Mouse (Mus musculus) embryonic facial prominence, embryonic 10.5 days (tissue): Measurements from ENCODE around the gene Pxdc1. TPM values are rescaled to one million over a fixed set of nuclear protein-coding genes. Genes with fewer than 3 reads are reported as not detected.

Experiments used
- DNase-seq: peaks from one replicate; pipeline ENCODE4 v3.0.0-alpha.2; 2017; ENCODE audit warnings: low spot score
- H3K27ac ChIP-seq: fragments of 300-500 bp; sonication (generic); replicated peaks from 2 replicates; pipeline ENCODE4 v1.5.1; 2016; ENCODE audit warnings: mild to moderate bottlenecking
- H3K27me3 ChIP-seq: fragments of 300-500 bp; sonication (generic); replicated peaks from 2 replicates; pipeline ENCODE4 v1.6.1; 2016; ENCODE audit warnings: low read depth, mild to moderate bottlenecking; ENCODE audit not compliant: poor library complexity, severe bottlenecking
- H3K36me3 ChIP-seq: fragments of 300-500 bp; sonication (generic); replicated peaks from 2 replicates; pipeline ENCODE4 v1.6.1; 2016; ENCODE audit warnings: mild to moderate bottlenecking, moderate library complexity
- H3K4me1 ChIP-seq: fragments of 300-500 bp; sonication (generic); 2 replicates; pipeline ENCODE4 v1.6.1; 2016
- H3K4me3 ChIP-seq: fragments of 300-500 bp; sonication (generic); 2 replicates; pipeline ENCODE4 v1.5.1; 2016; ENCODE audit warnings: mild to moderate bottlenecking, moderate library complexity
- H3K9me3 ChIP-seq: fragments of 300-500 bp; sonication (generic); 2 replicates; pipeline ENCODE4 v1.6.1; 2016; ENCODE audit warnings: mild to moderate bottlenecking
- WGBS: fragments of 180-500 bp; shearing (Covaris S2); methylation state at CpG from one replicate; pipeline ENCODE4 v1.1.7; 2016; 5-methylcytosine and 5-hydroxymethylcytosine counted together
- polyA plus RNA-seq: library from polyadenylated mRNA; unstranded; fragments of >200 nt; fragmentation: Nextera tagmentation; extraction: Ambion mirVana; gene quantifications from 2 replicates; pipeline ENCODE4 v1.2.1, GENCODE M21; 2016

Pxdc1 gene
- polyA plus RNA-seq, 1 experiment from 2014 or later: 4.1 TPM

- no peaks in the 10 kb centered on the region for H3K36me3 ChIP-seq
- no peak for DNase-seq
- H3K27ac ChIP-seq: no peak overlapping the region
- peaks cover 5% of the 10 kb centered on the region; the same call in 1 of the 2 replicates for H3K4me1 ChIP-seq
- no peaks in the 10 kb centered on the region for H3K9me3 ChIP-seq
- no peaks in the 10 kb centered on the region for H3K27me3 ChIP-seq
- 72% methylated on average over 16 of the region's 16 CpGs for WGBS
- no peak overlapping the region for H3K4me3 ChIP-seq
Measured at GRCm38 (mm10) chr13:34669919-34670865, 16.9 kb upstream of the Pxdc1 start.

- no peaks in the 10 kb centered on the region for H3K36me3 ChIP-seq
- no peaks in the 10 kb centered on the region for H3K27me3 ChIP-seq
- WGBS: 81% methylated on average over 8 of the region's 8 CpGs
- no peak overlapping the region for H3K27ac ChIP-seq
- H3K4me1 ChIP-seq: peaks cover 5% of the 10 kb centered on the region; the same call in 1 of the 2 replicates
- H3K4me3 ChIP-seq: no peak overlapping the region
- no peaks in the 10 kb centered on the region for H3K9me3 ChIP-seq
- DNase-seq: no peak
Measured at GRCm38 (mm10) chr13:34667197-34667596, 13.9 kb upstream of the Pxdc1 start.

- no peaks in the 10 kb centered on the region for H3K27me3 ChIP-seq
- WGBS: 81% methylated on average over 4 of the region's 4 CpGs
- DNase-seq: no peak
- H3K4me1 ChIP-seq: peaks cover 2% of the 10 kb centered on the region; the same call in 1 of the 2 replicates
- H3K9me3 ChIP-seq: no peaks in the 10 kb centered on the region
- H3K27ac ChIP-seq: no peak overlapping the region
- no peaks in the 10 kb centered on the region for H3K36me3 ChIP-seq
- no peak overlapping the region for H3K4me3 ChIP-seq
Measured at GRCm38 (mm10) chr13:34665074-34665473, 11.8 kb upstream of the Pxdc1 start.

- WGBS: 86% methylated on average over 6 of the region's 6 CpGs
- Histone ChIP-seq H3K9me3 (no peaks in the 10 kb centered on the region), H3K27me3 (no peaks in the 10 kb centered on the region), H3K4me1 (no peaks in the 10 kb centered on the region), H3K36me3 (no peaks in the 10 kb centered on the region), H3K4me3 (no peak overlapping the region), H3K27ac (no peak overlapping the region)
- DNase-seq: no peak
Measured at GRCm38 (mm10) chr13:34663762-34664161, 10.5 kb upstream of the Pxdc1 start.

- no peak overlapping the region for H3K4me3 ChIP-seq
- no peaks in the 10 kb centered on the region for H3K9me3 ChIP-seq
- no peaks in the 10 kb centered on the region for H3K36me3 ChIP-seq
- no peak for DNase-seq
- WGBS: 66% methylated on average over 4 of the region's 4 CpGs
- H3K27me3 ChIP-seq: peaks cover 6% of the 10 kb centered on the region
- no peak overlapping the region for H3K27ac ChIP-seq
- no peaks in the 10 kb centered on the region for H3K4me1 ChIP-seq
Measured at GRCm38 (mm10) chr13:34659507-34659906, 6.2 kb upstream of the Pxdc1 start.

- H3K27me3 ChIP-seq: peaks cover 38% of the 10 kb centered on the region
- no peak for DNase-seq
- H3K4me3 ChIP-seq: no peak overlapping the region
- H3K9me3 ChIP-seq: no peaks in the 10 kb centered on the region
- H3K4me1 ChIP-seq: peaks cover 23% of the 10 kb centered on the region
- H3K36me3 ChIP-seq: no peaks in the 10 kb centered on the region
- WGBS: 85% methylated on average over 5 of the region's 5 CpGs
- H3K27ac ChIP-seq: no peak overlapping the region
Measured at GRCm38 (mm10) chr13:34656351-34656750, 3.1 kb upstream of the Pxdc1 start.

- Histone ChIP-seq H3K36me3 (no peaks in the 10 kb centered on the region), H3K4me1 (peaks cover 36% of the 10 kb centered on the region), H3K9me3 (no peaks in the 10 kb centered on the region), H3K27me3 (peaks cover 62% of the 10 kb centered on the region), H3K4me3 (peak overlapping the region; percentile 73), H3K27ac (peak overlapping the region; percentile 88)
- WGBS: under 1% methylated on average over 105 of the region's 105 CpGs
- DNase-seq: peak; percentile 74
Measured at GRCm38 (mm10) chr13:34652353-34653241, 689 bp downstream of the Pxdc1 start.

- peaks cover 62% of the 10 kb centered on the region for H3K27me3 ChIP-seq
- peaks cover 36% of the 10 kb centered on the region for H3K4me1 ChIP-seq
- under 1% methylated on average over 35 of the region's 35 CpGs for WGBS
- no peaks in the 10 kb centered on the region for H3K9me3 ChIP-seq
- H3K4me3 ChIP-seq: peak overlapping the region; percentile 73
- no peak for DNase-seq
- H3K27ac ChIP-seq: peak overlapping the region; percentile 88
- H3K36me3 ChIP-seq: no peaks in the 10 kb centered on the region
Measured at GRCm38 (mm10) chr13:34652016-34652352, 1.3 kb downstream of the Pxdc1 start.

GRCm38 (mm10) chr13:34651474-34651991 is 1.8 kb downstream of the Pxdc1 start:
- no peaks in the 10 kb centered on the region for H3K36me3 ChIP-seq
- peaks cover 36% of the 10 kb centered on the region for H3K4me1 ChIP-seq
- H3K9me3 ChIP-seq: no peaks in the 10 kb centered on the region
- H3K4me3 ChIP-seq: peak overlapping the region; percentile 73
- 2% methylated on average over 24 of the region's 24 CpGs for WGBS
- peaks cover 62% of the 10 kb centered on the region for H3K27me3 ChIP-seq
- DNase-seq: peak; percentile 72
- peak overlapping the region; percentile 88 for H3K27ac ChIP-seq

GRCm38 (mm10) chr13:34650953-34651352 is 2.3 kb downstream of the Pxdc1 start:
- DNase-seq: no peak
- 18% methylated on average over 10 of the region's 10 CpGs for WGBS
- Histone ChIP-seq H3K36me3 (no peaks in the 10 kb centered on the region), H3K9me3 (no peaks in the 10 kb centered on the region), H3K27ac (0 out of 2 replicates have a peak overlapping the region, but pooled peaks have one; percentile 10), H3K27me3 (peaks cover 62% of the 10 kb centered on the region), H3K4me3 (peak overlapping the region; percentile 73), H3K4me1 (peaks cover 36% of the 10 kb centered on the region)

- H3K9me3 ChIP-seq: no peaks in the 10 kb centered on the region
- H3K4me3 ChIP-seq: peak overlapping the region; percentile 21; the same call in 1 of the 2 replicates
- H3K27me3 ChIP-seq: peaks cover 62% of the 10 kb centered on the region
- H3K27ac ChIP-seq: no peak overlapping the region
- peaks cover 36% of the 10 kb centered on the region for H3K4me1 ChIP-seq
- no peaks in the 10 kb centered on the region for H3K36me3 ChIP-seq
- DNase-seq: no peak
- WGBS: 43% methylated on average over 6 of the region's 6 CpGs
Measured at GRCm38 (mm10) chr13:34650371-34650770, 2.9 kb downstream of the Pxdc1 start.

GRCm38 (mm10) chr13:34647751-34648150 is 5.5 kb downstream of the Pxdc1 start:
- DNase-seq: no peak
- H3K4me3 ChIP-seq: no peak overlapping the region
- H3K4me1 ChIP-seq: peaks cover 40% of the 10 kb centered on the region
- H3K9me3 ChIP-seq: no peaks in the 10 kb centered on the region
- WGBS: 66% methylated on average over 4 of the region's 4 CpGs
- H3K36me3 ChIP-seq: no peaks in the 10 kb centered on the region
- H3K27me3 ChIP-seq: peaks cover 38% of the 10 kb centered on the region
- 0 out of 2 replicates have a peak overlapping the region, but pooled peaks have one; percentile 6 for H3K27ac ChIP-seq
